ENCODE assay signal across 21 mouse cellular contexts in genomic region chr1:118875227-118875626, GRCm38 (mm10).
A peak's percentile ranks its signal among the peaks of the same experiment; 100 is the strongest.
DNase-seq lines count a peak whose midpoint lies in the region; ATAC-seq and TF ChIP-seq lines count a peak whose summit lies in the region.
"Had no signal": no experiment of that assay in that cellular context is flagged by ENCODE, and none has a peak within 500 bp of the region (broad histone marks: within the 10 kb centered on the region; RNA-seq: fewer than 3 reads in every experiment).

No protein-coding gene starts in this region.

- POLR2A ChIA-PET in Patski (lab: Charles Lee): interaction anchor here (1.1 kb wide), 1 partner anchor 66 kb away, joined by 3 read pairs; no protein-coding TSS in a partner anchor

- no peak overlapping the region for H3K4me2 ChIP-seq in forebrain, embryonic 16.5 days (ENCODE audit: low read length)
- no peak overlapping the region for H3K4me2 ChIP-seq in embryonic facial prominence, embryonic 15.5 days (replicated peaks)
- H3K4me2 ChIP-seq: embryonic facial prominence, embryonic 12.5 days; heart, embryonic 11.5 days; hindbrain, embryonic 12.5 days; hindbrain, embryonic 15.5 days had no signal

- H3K36me3 ChIP-seq in forebrain, embryonic 10.5 days (replicated peaks): peaks cover 94% of the 10 kb centered on the region
- H3K36me3 ChIP-seq in forebrain, embryonic 16.5 days (ENCODE audit: control insufficient read depth, insufficient read depth): no peaks in the 10 kb centered on the region
- peaks cover 28% of the 10 kb centered on the region; the same call in 1 of the 2 replicates for H3K36me3 ChIP-seq in embryonic facial prominence, embryonic 15.5 days
- H3K36me3 ChIP-seq: hindbrain, embryonic 12.5 days; hindbrain, embryonic 15.5 days had no signal

- CTCF ChIA-PET in Patski (lab: Charles Lee): interaction anchor here (1.4 kb wide), 1 partner anchor 208 kb away, joined by 4 read pairs; no protein-coding TSS in a partner anchor

- no peak overlapping the region for H3K9ac ChIP-seq in forebrain, embryonic 16.5 days (replicated peaks; ENCODE audit: low read depth, low read length)
- no peak overlapping the region for H3K9ac ChIP-seq in embryonic facial prominence, embryonic 15.5 days
- H3K9ac ChIP-seq: embryonic facial prominence, embryonic 12.5 days; hindbrain, embryonic 12.5 days; hindbrain, embryonic 15.5 days had no signal

- WGBS in forebrain, embryonic 10.5 days: 88% methylated on average over 9 of the region's 9 CpGs
- 87% methylated on average over 9 of the region's 9 CpGs for WGBS in forebrain, embryonic 16.5 days
- WGBS in embryonic facial prominence, embryonic 15.5 days: 63% methylated on average over 9 of the region's 9 CpGs

- DNase-seq in forebrain, embryonic 10.5 days (ENCODE audit: extremely low spot score, low spot score): no peak
- DNase-seq in Patski (ENCODE audit: low read depth, low spot score): peak; percentile 54
- DNase-seq in kidney, adult 11 months: no peak
- no peak for DNase-seq in B cell, adult 2 months
- DNase-seq: adrenal gland, postnatal 10 days; cerebellum, adult 11 months; cerebellum, adult 2 months; cerebellum, postnatal 14 days; gastrocnemius, adult 2 months; gastrocnemius, postnatal 14 days; heart, adult 11 months; kidney, adult 8-10 months had no signal

- H3K27me3 ChIP-seq in forebrain, embryonic 10.5 days (ENCODE audit: poor library complexity, severe bottlenecking): no peaks in the 10 kb centered on the region
- H3K27me3 ChIP-seq in forebrain, embryonic 16.5 days (replicated peaks; ENCODE audit: control insufficient read depth, insufficient read depth, low read length): no peaks in the 10 kb centered on the region
- H3K27me3 ChIP-seq in Patski: no peaks in the 10 kb centered on the region
- H3K27me3 ChIP-seq in embryonic facial prominence, embryonic 15.5 days: no peaks in the 10 kb centered on the region
- H3K27me3 ChIP-seq: embryonic facial prominence, embryonic 12.5 days; hindbrain, embryonic 12.5 days; hindbrain, embryonic 15.5 days had no signal

- H3K4me1 ChIP-seq in forebrain, embryonic 10.5 days: no peaks in the 10 kb centered on the region; the same call in 1 of the 2 replicates
- no peaks in the 10 kb centered on the region for H3K4me1 ChIP-seq in forebrain, embryonic 16.5 days (replicated peaks; ENCODE audit: control insufficient read depth, insufficient read depth, low read length)
- peaks cover 26% of the 10 kb centered on the region for H3K4me1 ChIP-seq in embryonic facial prominence, embryonic 15.5 days
- H3K4me1 ChIP-seq: hindbrain, embryonic 12.5 days; hindbrain, embryonic 15.5 days had no signal

- H3K27ac ChIP-seq in forebrain, embryonic 10.5 days: 0 out of 2 replicates have a peak overlapping the region, but pooled peaks have one; percentile 2
- no peak overlapping the region for H3K27ac ChIP-seq in forebrain, embryonic 16.5 days (ENCODE audit: low read length)
- H3K27ac ChIP-seq in embryonic facial prominence, embryonic 15.5 days (replicated peaks): peak overlapping the region; percentile 55
- H3K27ac ChIP-seq: embryonic facial prominence, embryonic 12.5 days; gastrocnemius, adult 2 months; hindbrain, embryonic 12.5 days; hindbrain, embryonic 15.5 days had no signal

- no peak for ATAC-seq in forebrain, embryonic 16.5 days
- ATAC-seq in Patski: peak; percentile 95
- no peak for ATAC-seq in embryonic facial prominence, embryonic 15.5 days (ENCODE audit: insufficient number of reproducible peaks, low FRiP score, low TSS enrichment, low read depth)
- ATAC-seq: CD4-positive, CD25-positive, alpha-beta regulatory T cell, adult 4 months; forebrain, embryonic 14.5 days; intestine, postnatal 0 days had no signal

- no peak overlapping the region for H3K4me3 ChIP-seq in forebrain, embryonic 10.5 days
- H3K4me3 ChIP-seq in forebrain, embryonic 16.5 days (replicated peaks; ENCODE audit: low read length): no peak overlapping the region
- H3K4me3 ChIP-seq in embryonic facial prominence, embryonic 15.5 days (replicated peaks): no peak overlapping the region
- H3K4me3 ChIP-seq: embryonic facial prominence, embryonic 12.5 days; gastrocnemius, adult 2 months; hindbrain, embryonic 12.5 days; hindbrain, embryonic 15.5 days had no signal

- no peak for TF ChIP-seq CTCF in Patski (IDR thresholded peaks at IDR 0.05)

- in situ Hi-C loops in Patski (cut with MboI; ENCODE audit: low pct_unique_long_range_greater_than_20kb): no loop called here

- no peaks in the 10 kb centered on the region for H3K9me3 ChIP-seq in forebrain, embryonic 10.5 days
- no peaks in the 10 kb centered on the region for H3K9me3 ChIP-seq in forebrain, embryonic 16.5 days (ENCODE audit: control insufficient read depth, low read length)
- H3K9me3 ChIP-seq in embryonic facial prominence, embryonic 15.5 days (replicated peaks): no peaks in the 10 kb centered on the region
- H3K9me3 ChIP-seq: embryonic facial prominence, embryonic 12.5 days; hindbrain, embryonic 12.5 days; hindbrain, embryonic 15.5 days had no signal
